Mouse (Mus musculus): ENCODE data around the gene Pou2f3.

Gene Pou2f3

GRCm38 (mm10) chr9:43231805-43232204 is 21.6 kb upstream of the Pou2f3 start:
- DNase-seq (ENCODE audit: extremely low read depth, low read depth, low spot score) = no peak

- no peak for DNase-seq (ENCODE audit: extremely low read depth, low read depth, low spot score)
Observed at GRCm38 (mm10) chr9:43230886-43231285, 20.7 kb upstream of the Pou2f3 start.

GRCm38 (mm10) chr9:43229962-43230361 is 19.8 kb upstream of the Pou2f3 start:
- DNase-seq (ENCODE audit: extremely low read depth, low read depth, low spot score) = no peak

GRCm38 (mm10) chr9:43229398-43229895 is 19.3 kb upstream of the Pou2f3 start:
- no peak for DNase-seq (ENCODE audit: extremely low read depth, low read depth, low spot score)

GRCm38 (mm10) chr9:43228745-43229144 is 18.6 kb upstream of the Pou2f3 start:
- no peak for DNase-seq (ENCODE audit: extremely low read depth, low read depth, low spot score)

GRCm38 (mm10) chr9:43227626-43228025 is 17.5 kb upstream of the Pou2f3 start:
- DNase-seq (ENCODE audit: extremely low read depth, low read depth, low spot score) = no peak

GRCm38 (mm10) chr9:43226573-43227160 is 16.5 kb upstream of the Pou2f3 start:
- no peak for DNase-seq (ENCODE audit: extremely low read depth, low read depth, low spot score)

GRCm38 (mm10) chr9:43225481-43225880 is 15.3 kb upstream of the Pou2f3 start:
- no peak for DNase-seq (ENCODE audit: extremely low read depth, low read depth, low spot score)

- DNase-seq (ENCODE audit: extremely low read depth, low read depth, low spot score) = no peak
Observed at GRCm38 (mm10) chr9:43224771-43225355, 14.7 kb upstream of the Pou2f3 start.

GRCm38 (mm10) chr9:43222429-43222715 is 12.2 kb upstream of the Pou2f3 start:
- no peak for DNase-seq (ENCODE audit: extremely low read depth, low read depth, low spot score)

GRCm38 (mm10) chr9:43221643-43222428 is 11.7 kb upstream of the Pou2f3 start:
- DNase-seq (ENCODE audit: extremely low read depth, low read depth, low spot score) = no peak

- DNase-seq (ENCODE audit: extremely low read depth, low read depth, low spot score) = no peak
Observed at GRCm38 (mm10) chr9:43210771-43211450, 742 bp upstream of the Pou2f3 start.

- DNase-seq (ENCODE audit: extremely low read depth, low read depth, low spot score) = no peak
Observed at GRCm38 (mm10) chr9:43206022-43206390, 4.2 kb downstream of the Pou2f3 start.

GRCm38 (mm10) chr9:43205343-43206021 is 4.7 kb downstream of the Pou2f3 start:
- no peak for DNase-seq (ENCODE audit: extremely low read depth, low read depth, low spot score)

GRCm38 (mm10) chr9:43200212-43200611 is 10.0 kb downstream of the Pou2f3 start:
- no peak for DNase-seq (ENCODE audit: extremely low read depth, low read depth, low spot score)

- DNase-seq (ENCODE audit: extremely low read depth, low read depth, low spot score) = no peak
Observed at GRCm38 (mm10) chr9:43194001-43194400, 16.2 kb downstream of the Pou2f3 start.

- no peak for DNase-seq (ENCODE audit: extremely low read depth, low read depth, low spot score)
Observed at GRCm38 (mm10) chr9:43191561-43191960, 18.6 kb downstream of the Pou2f3 start.

GRCm38 (mm10) chr9:43189021-43189356 is 21.2 kb downstream of the Pou2f3 start:
- no peak for DNase-seq (ENCODE audit: extremely low read depth, low read depth, low spot score)

- DNase-seq (ENCODE audit: extremely low read depth, low read depth, low spot score) = no peak
Observed at GRCm38 (mm10) chr9:43188309-43189020, 21.7 kb downstream of the Pou2f3 start.

GRCm38 (mm10) chr9:43179614-43180013 is 30.6 kb downstream of the Pou2f3 start:
- no peak for DNase-seq (ENCODE audit: extremely low read depth, low read depth, low spot score)

GRCm38 (mm10) chr9:43178172-43178571 is 32.0 kb downstream of the Pou2f3 start:
- DNase-seq (ENCODE audit: extremely low read depth, low read depth, low spot score) = no peak

Measured in fat pad, adult 2 months (tissue).